Mouse (Mus musculus) erythroblast, embryonic 14.5 days (primary cell): ENCODE measurements around the gene Klk10. TPM values are rescaled to one million over a fixed set of nuclear protein-coding genes. Genes with fewer than 3 reads are reported as not detected.

ENCODE experiments used
- H3K27me3 ChIP-seq: 2 replicates; pipeline ENCODE4 v1.6.1; 2012; ENCODE audit warnings: inconsistent platforms; ENCODE audit not compliant: control insufficient read depth
- H3K36me3 ChIP-seq: 2 replicates; pipeline ENCODE4 v1.6.1; 2012; ENCODE audit warnings: mild to moderate bottlenecking, inconsistent platforms; ENCODE audit not compliant: control insufficient read depth
- H3K4me1 ChIP-seq: 2 replicates; pipeline ENCODE4 v1.6.1; 2012; ENCODE audit warnings: inconsistent platforms; ENCODE audit not compliant: control insufficient read depth
- H3K4me3 ChIP-seq: replicated peaks from 2 replicates; pipeline ENCODE3; 2012; ENCODE audit warnings: moderate library complexity, mild to moderate bottlenecking, inconsistent platforms
- H3K9me3 ChIP-seq: 2 replicates; pipeline ENCODE4 v1.6.1; 2012; ENCODE audit warnings: low read length, inconsistent platforms, mixed read lengths; ENCODE audit not compliant: control insufficient read depth
- GATA1 ChIP-seq: IDR thresholded peaks from 2 replicates; pipeline ENCODE4 v1.6.1; 2012; ENCODE audit warnings: low read length, inconsistent platforms, mixed read lengths
- TAL1 ChIP-seq: IDR thresholded peaks from 3 replicates; pipeline ENCODE4 v1.6.1; 2012; ENCODE audit warnings: low read length, inconsistent platforms, mixed read lengths
- polyA plus RNA-seq: library from polyadenylated mRNA; stranded (reverse); fragments of >175 nt; gene quantifications from 2 replicates; pipeline ENCODE4 v1.2.3, GENCODE M21; 2012

Klk10 gene
- polyA plus RNA-seq, 1 experiment = not detected

DNA sequence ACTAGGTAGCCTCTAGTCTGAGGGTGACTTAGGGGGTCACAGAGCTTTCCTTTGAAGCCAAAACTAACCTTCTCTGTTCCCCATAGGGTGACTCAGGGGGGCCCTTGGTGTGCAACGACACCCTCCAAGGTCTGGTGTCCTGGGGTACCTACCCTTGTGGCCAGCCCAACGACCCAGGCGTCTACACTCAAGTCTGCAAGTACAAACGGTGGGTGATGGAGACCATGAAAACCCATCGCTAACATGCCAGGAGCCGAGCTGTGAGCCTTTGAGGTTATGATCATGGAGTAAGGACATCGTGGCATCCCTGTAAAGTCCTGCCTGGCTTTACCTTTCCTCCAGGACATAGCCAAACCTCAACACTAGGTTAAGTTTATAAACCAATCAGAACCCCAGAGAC lies 34.4 kb downstream of the Klk10 start:
- Histone ChIP-seq H3K27me3 (no peaks in the 10 kb centered on the region), H3K4me1 (no peaks in the 10 kb centered on the region), H3K4me3 (no peak overlapping the region), H3K36me3 (no peaks in the 10 kb centered on the region), H3K9me3 (no peaks in the 10 kb centered on the region)
- no peak for TF ChIP-seq TAL1
- TF ChIP-seq GATA1 = no peak

DNA sequence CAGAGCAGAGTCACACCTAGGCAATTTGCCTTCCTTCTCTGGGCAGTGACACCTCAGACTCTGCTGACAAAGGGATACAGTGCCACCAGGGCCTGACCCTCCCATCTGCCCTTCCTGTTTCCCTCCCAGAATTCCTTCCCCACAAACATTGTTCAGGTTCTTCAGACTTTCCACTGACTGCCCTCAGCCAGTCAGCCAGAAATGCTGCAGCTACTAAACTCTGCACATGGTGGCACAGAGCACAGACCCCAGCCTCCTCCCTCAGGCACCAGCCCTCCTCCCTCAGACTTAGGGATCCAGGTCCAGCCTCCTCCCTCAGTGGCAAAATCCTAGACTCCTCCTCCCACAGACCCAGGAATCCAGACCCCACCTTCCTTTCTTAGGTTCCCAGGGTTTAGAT lies 35.9 kb downstream of the Klk10 start:
- H3K27me3 ChIP-seq = no peaks in the 10 kb centered on the region
- no peaks in the 10 kb centered on the region for H3K4me1 ChIP-seq
- H3K4me3 ChIP-seq = no peak overlapping the region
- H3K36me3 ChIP-seq = no peaks in the 10 kb centered on the region
- TF ChIP-seq TAL1 = no peak
- no peak for TF ChIP-seq GATA1
- H3K9me3 ChIP-seq = no peaks in the 10 kb centered on the region

DNA sequence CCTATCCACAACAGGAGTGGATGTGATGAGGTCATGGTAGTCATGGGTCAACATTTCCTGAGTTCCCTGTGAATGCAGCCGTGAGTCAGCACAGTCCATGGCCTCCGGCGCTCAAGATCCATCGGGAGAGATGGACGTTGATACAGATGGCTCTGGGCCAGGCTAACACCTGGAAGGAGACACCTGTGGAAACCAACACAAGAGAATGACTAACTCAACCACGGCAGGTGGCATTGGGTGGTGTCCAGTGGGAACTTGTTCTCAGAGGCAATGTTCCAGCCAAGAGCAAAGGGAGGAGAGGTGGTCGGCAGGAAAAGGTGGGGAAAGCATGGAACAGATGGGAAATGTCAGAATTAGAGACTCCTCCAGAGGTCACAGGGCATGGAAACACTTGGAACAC lies 40.7 kb downstream of the Klk10 start:
- Histone ChIP-seq H3K9me3 (no peaks in the 10 kb centered on the region), H3K36me3 (no peaks in the 10 kb centered on the region), H3K4me1 (no peaks in the 10 kb centered on the region), H3K4me3 (no peak overlapping the region), H3K27me3 (no peaks in the 10 kb centered on the region)
- TF ChIP-seq TAL1 = no peak
- TF ChIP-seq GATA1 = no peak

DNA sequence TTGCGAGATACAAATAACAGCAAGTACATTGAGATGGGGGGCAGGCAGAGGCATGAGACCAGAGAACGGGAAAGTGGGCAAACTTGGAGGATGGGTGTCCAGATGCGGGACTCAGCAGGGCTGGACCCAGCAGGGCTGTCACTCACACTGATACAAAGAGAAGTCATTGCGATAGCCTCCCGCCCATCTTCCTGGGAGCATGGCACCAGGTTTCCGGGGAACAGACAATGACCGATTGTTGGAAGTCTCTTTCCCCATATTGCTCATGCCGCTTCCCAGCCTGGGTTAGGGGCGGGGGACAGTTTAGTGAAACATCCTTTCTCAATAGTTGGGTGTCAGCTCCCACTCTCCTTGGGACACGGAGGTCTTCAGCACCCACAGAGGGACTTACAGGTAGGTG lies 43.4 kb downstream of the Klk10 start, which contains the start of gene Klk6:
Gene Klk6 (plus strand): TSS at position 301 of the 400 bp plus-strand sequence.
- no peak within 1 kb of the TSS for H3K4me3 ChIP-seq
- H3K27me3 ChIP-seq = no peaks in the 10 kb centered on the region
- no peaks in the 10 kb centered on the region for H3K4me1 ChIP-seq
- no peaks in the 10 kb centered on the region for H3K9me3 ChIP-seq
- no peaks in the 10 kb centered on the region for H3K36me3 ChIP-seq
- no peak for TF ChIP-seq GATA1
- no peak for TF ChIP-seq TAL1

DNA sequence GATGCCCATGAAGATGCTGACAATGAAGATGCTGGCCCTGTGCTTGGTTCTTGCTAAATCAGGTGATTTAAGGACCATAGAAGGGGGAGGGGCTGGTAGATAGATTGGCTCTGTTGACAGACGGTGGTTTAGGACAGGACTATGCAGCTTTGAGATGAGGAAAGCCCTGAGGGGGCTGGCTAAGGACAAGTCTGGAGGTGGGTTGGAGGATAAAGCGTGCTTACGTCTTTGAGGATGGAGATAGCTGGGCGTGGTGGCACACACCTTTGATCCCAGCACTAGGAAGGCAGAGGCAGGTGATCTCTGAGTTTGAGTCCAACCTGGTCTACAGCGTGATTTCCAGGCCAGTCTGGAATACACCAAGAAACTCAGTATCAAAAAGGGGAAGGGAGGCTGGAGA lies 45.2 kb downstream of the Klk10 start:
- no peak overlapping the region for H3K4me3 ChIP-seq
- no peaks in the 10 kb centered on the region for H3K27me3 ChIP-seq
- H3K36me3 ChIP-seq = no peaks in the 10 kb centered on the region
- H3K4me1 ChIP-seq = no peaks in the 10 kb centered on the region
- TF ChIP-seq TAL1 = no peak
- TF ChIP-seq GATA1 = no peak
- H3K9me3 ChIP-seq = no peaks in the 10 kb centered on the region

DNA sequence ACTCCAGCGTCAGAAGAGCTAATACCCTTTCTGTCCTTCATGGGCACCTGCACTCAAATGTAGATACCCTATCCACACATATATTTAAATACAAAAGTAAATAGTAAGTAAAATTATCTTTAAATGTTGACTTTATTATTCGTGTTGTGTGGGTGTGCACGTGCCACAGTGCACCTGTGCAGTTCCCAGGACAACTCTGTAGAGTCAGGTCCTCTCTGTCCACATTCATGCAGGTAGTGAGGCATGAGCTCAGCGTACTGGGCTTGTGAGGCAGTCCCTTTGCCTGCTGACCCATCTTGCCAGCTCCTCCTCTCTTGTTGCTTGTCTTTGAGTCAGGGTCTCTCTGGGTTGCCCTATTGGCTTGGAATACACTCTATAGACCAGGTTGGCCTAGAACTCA lies 46.9 kb downstream of the Klk10 start:
- TF ChIP-seq TAL1 = no peak
- TF ChIP-seq GATA1 = no peak
- Histone ChIP-seq H3K4me3 (no peak overlapping the region), H3K36me3 (no peaks in the 10 kb centered on the region), H3K27me3 (no peaks in the 10 kb centered on the region), H3K4me1 (no peaks in the 10 kb centered on the region), H3K9me3 (no peaks in the 10 kb centered on the region)

DNA sequence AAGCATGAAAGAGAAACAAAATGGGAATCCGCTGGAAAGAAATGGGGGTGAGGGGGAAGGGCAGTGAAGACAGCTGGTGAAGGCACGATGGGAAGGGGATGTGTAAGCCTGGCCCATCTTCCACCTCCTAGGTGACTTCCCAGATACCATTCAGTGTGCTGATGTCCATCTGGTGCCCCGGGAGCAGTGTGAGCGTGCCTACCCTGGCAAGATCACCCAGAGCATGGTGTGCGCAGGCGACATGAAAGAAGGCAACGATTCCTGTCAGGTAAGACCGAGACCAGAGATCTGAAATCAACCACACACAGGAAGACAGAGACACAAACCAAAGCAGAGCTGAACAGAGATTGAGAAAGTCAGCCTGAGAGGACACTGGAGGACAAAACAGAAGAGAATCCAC lies 48.2 kb downstream of the Klk10 start:
- TF ChIP-seq TAL1 (no peak), GATA1 (no peak)
- Histone ChIP-seq H3K4me1 (no peaks in the 10 kb centered on the region), H3K36me3 (no peaks in the 10 kb centered on the region), H3K27me3 (no peaks in the 10 kb centered on the region), H3K9me3 (no peaks in the 10 kb centered on the region), H3K4me3 (no peak overlapping the region)

Other genes with a start within 250 kb of the Klk10 start
- gene Cd33, start 236.6 kb upstream of the Klk10 start, polyA plus RNA-seq = 0.02 TPM in 1 of 2 replicates, not detected in the other
- not detected in 2 replicates for gene Zfp658, start 218.8 kb upstream of the Klk10 start, polyA plus RNA-seq
- gene Zfp719, start 201.4 kb upstream of the Klk10 start, polyA plus RNA-seq = not detected in 2 replicates
- 0.01 TPM in 1 of 2 replicates, not detected in the other for gene Zfp819, start 173.9 kb upstream of the Klk10 start, polyA plus RNA-seq
- not detected in 2 replicates for gene Ceacam18, start 146.3 kb upstream of the Klk10 start, polyA plus RNA-seq
- gene Siglece, start 120.9 kb upstream of the Klk10 start, polyA plus RNA-seq = not detected in 2 replicates
- gene Ctu1, start 109.0 kb upstream of the Klk10 start, polyA plus RNA-seq = 0.30 and 0.34 TPM in 2 replicates
- 0.04 TPM in 1 of 2 replicates, not detected in the other for gene Klk14, start 90.6 kb upstream of the Klk10 start, polyA plus RNA-seq
- gene Klk13, start 68.5 kb upstream of the Klk10 start, polyA plus RNA-seq = not detected in 2 replicates
- gene Klk12, start 12.1 kb upstream of the Klk10 start, polyA plus RNA-seq = not detected in 2 replicates
- gene Klk11, start 6.4 kb upstream of the Klk10 start, polyA plus RNA-seq = not detected in 2 replicates
- not detected in 2 replicates for gene Klk9, start 10.9 kb downstream of the Klk10 start, polyA plus RNA-seq
- gene Klk8, start 16.5 kb downstream of the Klk10 start, polyA plus RNA-seq = 0.11 and 0.12 TPM in 2 replicates
- not detected in 2 replicates for gene Klk7, start 30.3 kb downstream of the Klk10 start, polyA plus RNA-seq
- gene Klk6, start 43.5 kb downstream of the Klk10 start, polyA plus RNA-seq = not detected in 2 replicates
- 0.05 TPM in 1 of 2 replicates, not detected in the other for gene Klk5, start 60.9 kb downstream of the Klk10 start, polyA plus RNA-seq
- not detected in 2 replicates for gene Klk4, start 100.1 kb downstream of the Klk10 start, polyA plus RNA-seq
- gene Klk15, start 152.7 kb downstream of the Klk10 start, polyA plus RNA-seq = not detected in 2 replicates
- not detected in 2 replicates for gene Klk1b8, start 169.6 kb downstream of the Klk10 start, polyA plus RNA-seq
- not detected in 2 replicates for gene Klk1b1, start 185.7 kb downstream of the Klk10 start, polyA plus RNA-seq
- not detected in 2 replicates for gene Klk1b9, start 195.0 kb downstream of the Klk10 start, polyA plus RNA-seq
- gene Klk1b11, start 214.8 kb downstream of the Klk10 start, polyA plus RNA-seq = not detected in 2 replicates
- not detected in 2 replicates for gene Klk1b26, start 231.1 kb downstream of the Klk10 start, polyA plus RNA-seq